Mouse (Mus musculus): ENCODE measurements at regions not wholly inside any gene's neighbourhood (a gene's known extent, or its start where the extent isn't known, plus 50 kb on each side); places are given as distances from the start of the nearest gene placed in this dataset.

DNA sequence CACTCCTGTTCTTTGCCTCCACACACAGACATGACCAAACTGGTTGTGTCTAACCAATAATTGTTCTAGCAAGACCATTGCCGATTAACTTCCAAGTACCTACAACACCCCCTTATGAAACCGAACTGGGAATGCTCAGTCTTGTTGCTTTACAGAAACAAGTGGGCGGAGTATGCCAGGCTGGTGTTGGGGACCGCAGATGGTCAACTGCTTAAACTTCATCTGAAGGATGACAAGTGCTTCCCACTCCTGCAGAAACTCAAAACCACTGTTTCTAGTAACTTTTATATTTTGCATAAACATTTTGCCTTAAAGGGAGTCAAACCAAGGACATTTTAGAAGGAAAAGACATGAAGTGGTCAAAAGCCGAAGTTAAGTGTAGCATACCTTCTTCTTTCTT lies 94.0 kb upstream of the Rbm19 start:
- TF ChIP-seq CTCF (conservative IDR thresholded peaks at IDR 0.05; ENCODE audit: low read length) (no peak), POU5F1 (IDR thresholded peaks at IDR 0.05; ENCODE audit: borderline replicate concordance, low read length) (no peak), NANOG (IDR thresholded peaks at IDR 0.05; ENCODE audit: borderline replicate concordance, low read length) (no peak)
